Mouse (Mus musculus) heart, postnatal 36 days (tissue): ENCODE measurements around the gene Prcp. TPM values are rescaled to one million over a fixed set of nuclear protein-coding genes. Genes with fewer than 3 reads are reported as not detected.
"Not testable (repeated sequence)": the region's sequence is repeated elsewhere in the genome, so short reads cannot be mapped to it uniquely, and the experiment has no call there.

Source experiments
- DNase-seq, 2 experiments: peaks; one replicate each; pipeline ENCODE4 v3.0.0; 2021 to 2022
- intact Hi-C: fragments of 180-260 bp; cut with DNase I; formaldehyde crosslinking; loops from one replicate; pipeline ENCODE4 v1.15.1; 2025
- total RNA-seq, 2 experiments: library from RNA; stranded (reverse); gene quantifications; 2 replicates each; pipeline ENCODE4 v1.2.3; 2021

Prcp gene
- total RNA-seq, 2 experiments from 2014 or later = 13.6 to 19.3 TPM

GRCm38 (mm10) chr7:92886801-92887200 is 12.5 kb downstream of the Prcp start:
- intact Hi-C loops = no loop called here
- no peak for DNase-seq

DNA sequence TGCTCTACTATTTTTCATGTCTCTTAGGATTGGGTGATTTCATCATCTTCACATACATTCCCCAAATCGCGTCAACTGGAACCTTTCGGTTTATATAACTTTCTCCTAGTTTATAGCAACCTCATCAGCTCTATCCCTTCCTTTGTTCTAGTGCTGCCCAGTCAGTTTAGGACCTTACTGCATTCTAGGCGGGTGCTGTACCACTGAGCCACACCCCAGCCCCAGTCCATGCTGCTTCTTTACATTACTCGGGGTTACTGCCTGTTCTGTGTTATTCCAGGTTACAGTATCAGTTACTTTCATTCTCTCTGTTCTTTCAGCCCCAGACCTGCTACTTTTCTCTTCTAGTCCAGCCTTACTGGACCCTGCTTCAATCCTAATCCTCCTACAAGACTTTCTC is 13.0 kb downstream of the Prcp start:
- DNase-seq = no peak
- intact Hi-C loops = no loop called here

DNA sequence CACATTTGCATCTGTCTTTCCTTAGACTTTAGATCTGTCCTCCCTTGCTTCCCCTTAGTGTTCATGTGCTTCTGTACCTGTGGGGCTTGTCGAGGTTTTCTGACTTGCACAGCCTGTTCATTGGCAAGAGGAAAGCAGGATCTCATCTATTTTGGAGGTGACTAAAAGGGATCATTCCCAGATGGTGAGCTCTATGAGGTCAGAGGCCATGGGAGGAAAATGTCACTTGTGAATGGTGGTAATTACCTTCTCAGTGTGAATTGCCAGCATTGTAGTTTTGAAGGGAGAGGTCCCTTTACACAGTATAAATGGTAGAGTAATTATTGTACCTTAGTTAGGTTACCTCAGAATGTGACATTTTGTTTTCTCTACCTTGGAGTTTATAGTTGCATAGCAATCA is 15.9 kb downstream of the Prcp start:
- DNase-seq = no peak
- intact Hi-C loops = loop anchor here (5.0 kb wide), 1 partner anchor 202 kb away; no protein-coding TSS in a partner anchor

DNA sequence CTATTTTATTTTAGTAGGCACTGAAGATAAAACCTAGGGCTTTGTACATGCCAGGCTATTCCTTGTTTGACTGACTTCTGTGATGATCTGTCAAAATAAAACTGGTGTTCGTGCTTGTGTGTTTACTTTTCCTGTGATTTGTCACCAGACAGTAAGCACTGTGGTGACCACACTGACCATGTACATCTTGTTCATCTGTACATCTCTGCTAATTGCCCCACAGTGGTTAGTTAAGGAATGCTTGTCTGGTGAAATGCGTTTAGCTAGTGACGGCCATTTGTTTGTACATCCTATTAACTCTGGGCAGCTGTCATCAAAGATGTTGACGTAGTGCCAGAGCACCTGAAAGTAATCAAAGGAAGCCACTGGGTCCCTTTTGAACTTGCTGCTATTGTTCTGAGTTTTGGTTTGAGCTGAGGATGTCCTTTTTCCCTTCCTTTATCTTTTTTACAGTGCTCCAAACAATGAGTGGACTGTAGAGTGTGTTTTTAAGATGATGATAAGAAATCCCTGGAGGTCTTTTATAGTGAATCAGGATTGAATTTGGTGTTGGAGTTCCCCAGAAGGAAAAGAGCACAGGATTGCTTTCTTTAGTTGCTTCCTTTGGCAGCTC is 16.5 kb downstream of the Prcp start:
- no peak for DNase-seq
- intact Hi-C loops = loop anchor here (5.0 kb wide), 1 partner anchor 202 kb away; no protein-coding TSS in a partner anchor

DNA sequence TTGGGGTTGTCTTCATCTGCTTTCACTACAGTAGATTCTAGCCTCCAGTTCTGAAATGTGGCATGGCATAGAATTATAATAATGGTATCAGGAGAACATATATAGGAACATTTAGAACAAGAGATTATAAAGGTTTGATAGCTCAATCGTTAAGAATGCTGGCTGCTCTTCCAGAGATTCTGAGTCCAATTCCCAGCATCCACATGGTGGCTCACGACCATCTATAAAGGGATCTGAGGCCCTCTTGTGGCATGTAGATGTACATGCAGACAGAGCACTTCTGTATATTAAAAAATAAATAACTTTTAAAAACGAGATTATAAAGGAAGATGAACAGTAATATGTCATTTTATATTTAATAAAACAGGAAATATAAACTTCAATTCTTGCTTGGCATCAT is 19.2 kb downstream of the Prcp start:
- intact Hi-C loops = loop anchor here (5.0 kb wide), 1 partner anchor 199 kb away; no protein-coding TSS in a partner anchor

DNA sequence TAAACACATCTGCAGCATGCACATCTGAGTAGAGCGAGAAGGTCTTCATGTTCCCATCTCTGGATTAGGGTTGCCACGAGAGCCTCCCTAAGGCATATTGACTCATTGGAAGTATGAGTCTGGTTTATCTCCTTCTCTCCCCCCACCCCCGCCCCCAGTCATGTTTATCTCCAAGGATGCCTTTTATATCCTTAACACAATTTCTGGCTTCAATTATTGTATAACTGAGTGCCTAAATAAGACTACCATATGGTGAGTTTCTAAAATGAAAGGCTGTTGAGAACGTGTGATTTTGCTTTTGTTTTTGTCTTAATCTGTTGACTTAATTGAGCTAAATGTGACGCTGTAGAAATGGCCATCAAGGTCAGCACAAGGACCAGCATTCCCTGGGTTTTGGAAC is 21.8 kb downstream of the Prcp start:
- intact Hi-C loops = loop anchor here (5.0 kb wide), 1 partner anchor 66 kb away; no protein-coding TSS in a partner anchor
- no peak for DNase-seq

More for the DNA sequence above, 19.2 kb downstream of the Prcp start:
- no peak for DNase-seq

DNA sequence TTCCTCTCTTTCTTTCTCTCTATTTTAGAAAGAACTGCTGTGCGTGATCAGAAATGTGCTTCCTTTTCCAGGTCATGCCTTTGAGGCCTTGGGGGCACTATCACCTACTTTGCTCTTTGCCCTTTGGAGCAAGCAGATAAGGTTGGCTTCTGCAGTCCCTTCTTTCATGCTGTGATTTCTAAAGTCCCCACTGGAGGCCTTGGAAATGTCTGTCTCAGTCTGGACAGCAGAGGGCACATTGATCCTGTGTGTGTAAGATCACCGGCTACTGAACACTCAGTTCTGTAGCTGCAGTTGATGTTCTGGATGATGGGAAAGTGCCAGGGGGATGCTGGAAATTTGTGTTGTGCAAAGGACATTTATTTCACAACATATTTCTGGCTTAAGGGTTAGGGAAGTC is 22.8 kb downstream of the Prcp start:
- peak in 1 of 2 experiments; percentile 24 for DNase-seq
- intact Hi-C loops = loop anchor here (5.0 kb wide), 1 partner anchor 65 kb away; no protein-coding TSS in a partner anchor

GRCm38 (mm10) chr7:92903360-92904038 is 29.2 kb downstream of the Prcp start:
- intact Hi-C loops = loop anchor here (1.0 kb wide), 1 partner anchor 29 kb away; the partner anchor contains the start of genes Ddias and Prcp
- peak; percentile 74 for DNase-seq

GRCm38 (mm10) chr7:92904285-92904684 is 30.0 kb downstream of the Prcp start:
- intact Hi-C loops, DNase-seq: not testable (repeated sequence)

DNA sequence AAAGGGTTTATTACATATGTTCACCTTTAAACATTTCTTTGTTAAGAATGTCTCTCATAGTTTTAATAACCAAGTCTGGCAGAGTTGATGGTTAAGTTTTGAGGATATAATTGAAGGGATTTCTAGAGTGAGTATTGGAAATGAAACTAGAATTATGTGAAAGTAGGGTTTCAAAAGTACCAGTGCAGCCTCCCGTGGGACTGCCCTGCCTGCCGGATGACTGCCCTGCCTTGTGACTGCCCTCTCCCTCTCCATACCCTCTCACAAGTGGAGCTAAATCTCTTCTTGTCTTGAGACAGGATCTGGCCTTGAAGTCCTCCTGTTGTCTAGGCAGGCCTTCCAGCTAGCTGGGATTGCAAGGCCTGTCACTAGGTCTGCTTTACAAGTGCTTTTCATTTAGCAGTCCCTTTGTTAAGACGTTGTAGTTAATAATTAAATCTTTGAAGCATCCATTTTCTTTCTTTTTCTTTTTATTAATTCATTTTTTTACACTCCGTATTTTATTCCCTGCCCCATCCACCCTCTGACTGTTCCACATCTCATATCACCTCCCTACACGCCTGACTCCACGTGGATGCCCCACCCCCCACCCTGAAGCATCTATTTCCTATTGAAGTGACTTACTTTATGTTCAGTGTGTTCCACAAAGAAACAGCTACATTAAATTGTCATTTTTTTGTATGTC is 46.0 kb downstream of the Prcp start:
- no peak for DNase-seq
- intact Hi-C loops = no loop called here

DNA sequence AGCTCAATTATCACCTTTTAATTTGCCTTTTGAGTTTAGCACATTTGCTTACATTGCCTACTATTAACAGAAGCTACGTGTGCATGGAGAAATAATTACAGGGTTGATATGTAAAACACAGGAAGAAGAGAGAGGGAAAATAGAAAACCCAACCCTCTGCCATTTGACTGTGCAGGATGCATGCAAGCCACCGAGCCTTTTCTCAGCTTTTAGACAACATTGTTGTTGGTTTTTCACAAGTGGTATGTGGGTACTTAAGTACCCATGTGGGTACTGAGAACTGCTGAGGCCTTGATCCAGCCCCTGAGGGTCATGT is 46.5 kb downstream of the Prcp start:
- intact Hi-C loops = no loop called here

DNA sequence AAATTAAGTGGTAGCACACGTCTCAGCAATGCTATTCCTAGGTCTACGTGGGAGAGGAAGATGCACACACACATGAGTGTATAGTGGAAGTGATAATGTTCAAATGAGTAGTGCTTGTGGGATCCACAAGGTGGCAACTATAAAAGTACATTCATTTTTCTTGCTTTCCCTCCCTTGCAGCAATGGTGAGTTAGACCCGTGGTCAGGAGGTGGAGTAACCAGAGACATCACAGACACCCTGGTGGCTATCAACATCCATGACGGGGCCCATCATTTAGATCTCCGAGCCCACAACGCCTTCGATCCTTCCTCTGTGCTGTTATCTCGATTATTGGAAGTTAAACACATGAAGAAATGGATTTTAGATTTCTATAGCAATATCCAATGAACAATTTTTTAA is 58.5 kb downstream of the Prcp start:
- intact Hi-C loops = loop anchor here (1.0 to 5.0 kb wide), 2 partner anchors 35 to 74 kb away; no protein-coding TSS in a partner anchor
- DNase-seq = no peak

More for the DNA sequence above, 46.5 kb downstream of the Prcp start:
- no peak for DNase-seq

DNA sequence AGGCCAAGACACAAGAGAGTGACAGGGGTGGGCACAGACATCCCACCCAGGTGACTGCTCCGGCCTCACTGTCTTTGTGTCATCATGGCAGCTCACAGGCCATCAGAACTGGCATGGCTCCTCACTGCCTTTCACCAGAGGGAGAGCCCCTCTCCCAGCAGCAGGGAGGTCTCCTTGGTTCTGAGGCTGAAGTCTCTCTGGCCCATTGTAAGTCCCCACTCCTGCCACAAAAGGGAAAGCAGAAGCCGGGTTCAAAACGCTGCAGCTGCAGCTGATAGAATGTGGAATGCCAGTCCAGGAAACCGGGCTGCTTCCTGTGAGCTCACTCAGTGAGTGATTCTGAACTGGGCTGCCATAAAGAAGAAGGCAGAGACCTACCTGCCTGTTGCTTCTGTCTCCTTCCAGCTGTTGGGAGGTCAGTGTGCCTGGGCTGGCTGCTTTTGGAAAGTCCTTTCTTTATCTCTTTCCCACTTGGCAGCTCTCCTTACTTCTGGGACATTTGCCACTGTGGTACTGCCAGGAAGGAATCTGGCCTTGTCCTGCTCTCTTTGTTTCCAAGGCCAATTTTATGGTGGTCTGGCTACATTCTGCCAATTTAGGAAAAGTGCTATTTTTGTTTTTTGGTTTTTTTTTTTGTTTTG is 59.2 kb downstream of the Prcp start:
- intact Hi-C loops = loop anchor here (1.0 to 5.0 kb wide), 2 partner anchors 34 to 73 kb away; no protein-coding TSS in a partner anchor
- DNase-seq = peak; percentile 66 to 69

- intact Hi-C loops = no loop called here
- DNase-seq = no peak
These were observed 62.5 kb downstream of the Prcp start for GRCm38 (mm10) chr7:92936747-92937146.

DNA sequence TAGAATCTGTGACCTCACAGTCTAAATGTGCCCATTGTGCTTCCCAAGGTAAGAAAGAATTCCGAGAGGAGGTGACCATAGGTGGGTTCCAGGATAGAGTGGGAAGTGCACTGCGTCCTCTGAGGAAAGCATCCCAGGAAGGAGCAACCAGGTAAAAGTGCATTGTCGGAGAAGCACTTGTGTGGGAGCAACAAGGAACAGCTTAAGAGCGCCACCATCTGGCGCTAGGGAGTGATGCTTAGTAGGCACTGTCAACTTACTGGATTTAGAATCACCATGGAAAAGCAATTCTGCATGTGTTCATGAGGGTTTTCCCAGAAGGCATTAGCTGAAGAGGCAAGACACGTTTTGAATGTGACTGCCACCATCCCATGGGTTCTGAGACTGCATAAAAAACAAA is 63.7 kb downstream of the Prcp start:
- intact Hi-C loops = no loop called here
- DNase-seq = peak in 1 of 2 experiments; percentile 41

GRCm38 (mm10) chr7:92939776-92940175 is 65.5 kb downstream of the Prcp start:
- intact Hi-C loops = no loop called here
- no peak for DNase-seq

- intact Hi-C loops = no loop called here
- DNase-seq = no peak
These were observed 76.5 kb downstream of the Prcp start for GRCm38 (mm10) chr7:92950775-92951174.

GRCm38 (mm10) chr7:92952210-92952609 is 77.9 kb downstream of the Prcp start:
- no peak for DNase-seq
- intact Hi-C loops = no loop called here

- no peak for DNase-seq
- intact Hi-C loops = loop anchor here (5.0 to 10.0 kb wide), 3 partner anchors 62 to 855 kb away; partner anchors contain the start of gene Ankrd42
These were observed 85.5 kb downstream of the Prcp start for GRCm38 (mm10) chr7:92959758-92960157.

DNA sequence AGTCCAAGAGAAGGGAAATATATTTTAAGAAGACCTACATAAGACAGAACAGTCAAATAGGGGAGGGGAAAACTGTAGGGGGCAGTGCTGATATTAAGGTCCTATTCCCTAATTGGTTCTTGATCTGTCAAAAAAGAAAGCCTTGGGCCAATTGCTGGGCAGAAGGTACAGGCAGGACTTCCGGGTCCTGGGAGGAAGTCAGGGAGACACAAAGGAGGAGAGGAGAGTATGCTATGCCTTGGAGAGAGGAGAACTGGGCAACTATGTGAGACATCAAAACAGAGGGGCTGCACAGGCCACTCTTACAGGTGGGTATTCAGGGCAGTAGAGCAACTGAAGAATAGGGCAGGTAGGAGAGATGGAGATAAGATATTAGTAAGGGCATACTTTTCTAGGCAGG is 87.6 kb downstream of the Prcp start:
- intact Hi-C loops = loop anchor here (5.0 to 10.0 kb wide), 3 partner anchors 65 to 857 kb away; partner anchors contain the start of gene Ankrd42
- no peak for DNase-seq
